Mouse (Mus musculus) limb, embryonic 10.5 days (tissue): Measurements from ENCODE around the gene Inpp5f. TPM values are rescaled to one million over a fixed set of nuclear protein-coding genes. Genes with fewer than 3 reads are reported as not detected.
"Not testable (repeated sequence)": the region's sequence is repeated elsewhere in the genome, so short reads cannot be mapped to it uniquely, and the experiment has no call there.

ENCODE experiments used
- DNase-seq: peaks from one replicate; pipeline ENCODE4 v3.0.0-alpha.2; 2017; ENCODE audit warnings: low spot score
- H3K27ac ChIP-seq: fragments of 300-500 bp; sonication (generic); 2 replicates; pipeline ENCODE4 v1.5.1; 2016; ENCODE audit warnings: mild to moderate bottlenecking
- H3K27me3 ChIP-seq: fragments of 300-500 bp; sonication (generic); 2 replicates; pipeline ENCODE4 v1.6.1; 2016; ENCODE audit warnings: low read depth, mild to moderate bottlenecking; ENCODE audit not compliant: poor library complexity, severe bottlenecking
- H3K36me3 ChIP-seq: fragments of 300-500 bp; sonication (generic); 2 replicates; pipeline ENCODE4 v1.6.1; 2016; ENCODE audit warnings: mild to moderate bottlenecking, moderate library complexity
- H3K4me1 ChIP-seq: fragments of 300-500 bp; sonication (generic); 2 replicates; pipeline ENCODE4 v1.6.1; 2016
- H3K4me3 ChIP-seq: fragments of 300-500 bp; sonication (generic); 2 replicates; pipeline ENCODE4 v1.5.1; 2016; ENCODE audit warnings: mild to moderate bottlenecking, moderate library complexity
- H3K9me3 ChIP-seq: fragments of 300-500 bp; sonication (generic); replicated peaks from 2 replicates; pipeline ENCODE4 v1.6.1; 2016; ENCODE audit warnings: mild to moderate bottlenecking
- WGBS: fragments of 180-500 bp; shearing (Covaris S2); methylation state at CpG from one replicate; pipeline ENCODE4 v1.1.7; 2016; 5-methylcytosine and 5-hydroxymethylcytosine counted together
- polyA plus RNA-seq: library from polyadenylated mRNA; unstranded; fragments of >200 nt; fragmentation: Nextera tagmentation; extraction: Ambion mirVana; gene quantifications from 2 replicates; pipeline ENCODE4 v1.2.1, GENCODE M21; 2016

The Inpp5f gene
- 19.8 and 22.2 TPM in 2 replicates for polyA plus RNA-seq

GRCm38 (mm10) chr7:128610897-128611798, at the start of gene Inpp5f:
Gene Inpp5f (plus strand): TSS chr7:128611328.
- WGBS = 2% methylated on average over 66 of the region's 68 CpGs
- Histone ChIP-seq H3K27me3 (0 out of 2 replicates have a peak, but pooled peaks cover 4% of the 10 kb centered on the region), H3K27ac (peak within 1 kb of the TSS; percentile 94), H3K4me1 (peaks cover 23% of the 10 kb centered on the region), H3K4me3 (peak within 1 kb of the TSS; percentile 92), H3K9me3 (no peaks in the 10 kb centered on the region; the same call in 1 of the 2 replicates), H3K36me3 (no peaks in the 10 kb centered on the region)
- DNase-seq = peak; percentile 96

- H3K4me1 ChIP-seq = no peaks in the 10 kb centered on the region
- DNase-seq = peak; percentile 39
- H3K36me3 ChIP-seq = no peaks in the 10 kb centered on the region
- no peak overlapping the region for H3K4me3 ChIP-seq
- no peak overlapping the region for H3K27ac ChIP-seq
- WGBS = 44% methylated on average over 4 of the region's 4 CpGs
- H3K9me3 ChIP-seq = no peaks in the 10 kb centered on the region
- H3K27me3 ChIP-seq = no peaks in the 10 kb centered on the region
These were observed 47.8 kb upstream of the Inpp5f start for GRCm38 (mm10) chr7:128563373-128563772.

GRCm38 (mm10) chr7:128566311-128566710, 44.8 kb upstream of the Inpp5f start:
- H3K36me3 ChIP-seq = no peaks in the 10 kb centered on the region
- 72% methylated on average over 7 of the region's 7 CpGs for WGBS
- no peak for DNase-seq
- H3K27ac ChIP-seq = no peak overlapping the region
- no peak overlapping the region for H3K4me3 ChIP-seq
- H3K4me1 ChIP-seq = no peaks in the 10 kb centered on the region
- H3K27me3 ChIP-seq = no peaks in the 10 kb centered on the region
- H3K9me3 ChIP-seq = no peaks in the 10 kb centered on the region

- WGBS = 83% methylated on average over 8 of the region's 8 CpGs
- no peak for DNase-seq
- H3K4me3 ChIP-seq = no peak overlapping the region
- no peaks in the 10 kb centered on the region for H3K4me1 ChIP-seq
- no peak overlapping the region for H3K27ac ChIP-seq
- H3K27me3 ChIP-seq = no peaks in the 10 kb centered on the region
- no peaks in the 10 kb centered on the region for H3K9me3 ChIP-seq
- H3K36me3 ChIP-seq = no peaks in the 10 kb centered on the region
These were observed 43.4 kb upstream of the Inpp5f start for GRCm38 (mm10) chr7:128567561-128568244.

GRCm38 (mm10) chr7:128569429-128569828, 41.7 kb upstream of the Inpp5f start:
- not testable (repeated sequence) for H3K9me3 ChIP-seq, H3K27me3 ChIP-seq, DNase-seq, H3K4me3 ChIP-seq, H3K27ac ChIP-seq, H3K4me1 ChIP-seq, H3K36me3 ChIP-seq
- WGBS = 90% methylated on average over 2 of the region's 2 CpGs

- H3K27me3 ChIP-seq = no peaks in the 10 kb centered on the region
- 91% methylated on average over 8 of the region's 8 CpGs for WGBS
- H3K9me3 ChIP-seq = no peaks in the 10 kb centered on the region
- H3K4me1 ChIP-seq = peaks cover 9% of the 10 kb centered on the region
- DNase-seq = no peak
- H3K4me3 ChIP-seq = no peak overlapping the region
- no peak overlapping the region for H3K27ac ChIP-seq
- no peaks in the 10 kb centered on the region for H3K36me3 ChIP-seq
These were observed 41.0 kb upstream of the Inpp5f start for GRCm38 (mm10) chr7:128569987-128570656.

GRCm38 (mm10) chr7:128570657-128571056, 40.5 kb upstream of the Inpp5f start:
- H3K4me1 ChIP-seq, H3K27ac ChIP-seq, H3K36me3 ChIP-seq, H3K27me3 ChIP-seq, H3K4me3 ChIP-seq, DNase-seq, H3K9me3 ChIP-seq: not testable (repeated sequence)
- WGBS = 89% methylated on average over 7 of the region's 7 CpGs

- Histone ChIP-seq H3K27me3 (no peaks in the 10 kb centered on the region), H3K4me1 (peaks cover 9% of the 10 kb centered on the region), H3K36me3 (no peaks in the 10 kb centered on the region), H3K9me3 (no peaks in the 10 kb centered on the region), H3K27ac (no peak overlapping the region), H3K4me3 (no peak overlapping the region)
- 78% methylated on average over 4 of the region's 4 CpGs for WGBS
- DNase-seq = no peak
These were observed 39.1 kb upstream of the Inpp5f start for GRCm38 (mm10) chr7:128572030-128572429.

GRCm38 (mm10) chr7:128575211-128575610, 35.9 kb upstream of the Inpp5f start:
- DNase-seq = no peak
- Histone ChIP-seq H3K27ac (no peak overlapping the region), H3K27me3 (no peaks in the 10 kb centered on the region), H3K4me3 (no peak overlapping the region), H3K9me3 (no peaks in the 10 kb centered on the region), H3K36me3 (no peaks in the 10 kb centered on the region), H3K4me1 (peaks cover 19% of the 10 kb centered on the region)
- 89% methylated on average over 5 of the region's 5 CpGs for WGBS

- Histone ChIP-seq H3K4me3 (no peak overlapping the region), H3K27me3 (no peaks in the 10 kb centered on the region), H3K9me3 (no peaks in the 10 kb centered on the region), H3K27ac (no peak overlapping the region), H3K36me3 (no peaks in the 10 kb centered on the region), H3K4me1 (peaks cover 19% of the 10 kb centered on the region)
- WGBS = 58% methylated on average over 2 of the region's 2 CpGs
- no peak for DNase-seq
These were observed 35.3 kb upstream of the Inpp5f start for GRCm38 (mm10) chr7:128575794-128576193.

- Histone ChIP-seq H3K4me1 (peaks cover 22% of the 10 kb centered on the region), H3K9me3 (no peaks in the 10 kb centered on the region), H3K27ac (no peak overlapping the region), H3K4me3 (no peak overlapping the region), H3K36me3 (no peaks in the 10 kb centered on the region), H3K27me3 (no peaks in the 10 kb centered on the region)
- no peak for DNase-seq
- WGBS = 29% methylated on average over 1 of the region's 1 CpGs
These were observed 33.5 kb upstream of the Inpp5f start for GRCm38 (mm10) chr7:128577607-128578006.

GRCm38 (mm10) chr7:128578199-128578945, 32.8 kb upstream of the Inpp5f start:
- no peak overlapping the region for H3K27ac ChIP-seq
- H3K9me3 ChIP-seq = no peaks in the 10 kb centered on the region
- no peak for DNase-seq
- H3K4me1 ChIP-seq = peaks cover 19% of the 10 kb centered on the region
- 79% methylated on average over 10 of the region's 10 CpGs for WGBS
- no peaks in the 10 kb centered on the region for H3K27me3 ChIP-seq
- no peaks in the 10 kb centered on the region for H3K36me3 ChIP-seq
- no peak overlapping the region for H3K4me3 ChIP-seq
